Mouse (Mus musculus) bone marrow macrophage, adult 2 months (primary cell): ENCODE data around the gene Rbpjl.

Experiments used
- CTCF ChIP-seq: IDR thresholded peaks from 2 replicates; pipeline ENCODE4 v1.5.1; 2012; ENCODE audit warnings: low read depth, mild to moderate bottlenecking, low read length, moderate library complexity
- POLR2A ChIP-seq: IDR thresholded peaks from 2 replicates; pipeline ENCODE4 v1.6.1; 2012; ENCODE audit warnings: mild to moderate bottlenecking, low read depth, low read length, borderline replicate concordance

DNA sequence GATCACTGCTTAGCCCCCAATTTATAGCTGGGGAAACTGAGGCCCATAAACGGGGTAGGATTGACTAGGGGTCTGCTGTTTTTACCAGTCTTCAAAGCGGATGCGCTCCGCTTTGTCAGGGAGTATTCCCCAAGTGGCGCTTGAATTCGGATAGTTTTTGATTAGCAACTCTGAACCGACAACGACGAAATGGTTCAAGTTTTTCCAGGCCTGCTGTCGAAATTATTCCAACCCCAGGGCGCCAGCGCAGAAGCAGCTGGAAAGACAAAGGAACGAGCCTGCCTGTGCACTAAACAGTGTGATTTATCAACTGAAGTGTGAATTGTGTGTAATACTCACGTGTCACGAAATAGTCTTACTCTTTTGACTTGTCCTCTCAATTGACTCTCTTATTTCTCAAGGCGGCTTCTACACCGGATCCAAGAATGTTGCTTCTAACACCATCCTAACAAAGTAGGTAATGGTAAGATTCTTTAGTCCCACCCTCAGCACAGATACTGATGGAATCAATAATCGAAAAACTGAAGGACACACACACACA, 40.6 kb downstream of the Rbpjl start, which contains the start of gene Sdc4:
- TF ChIP-seq CTCF (no peak), POLR2A (no peak)
